Mouse (Mus musculus): ENCODE measurements around the gene Arrdc5. TPM values are rescaled to one million over a fixed set of nuclear protein-coding genes. Genes with fewer than 3 reads are reported as not detected.

Gene Arrdc5
- polyA plus RNA-seq, 1 experiment: not detected

DNA sequence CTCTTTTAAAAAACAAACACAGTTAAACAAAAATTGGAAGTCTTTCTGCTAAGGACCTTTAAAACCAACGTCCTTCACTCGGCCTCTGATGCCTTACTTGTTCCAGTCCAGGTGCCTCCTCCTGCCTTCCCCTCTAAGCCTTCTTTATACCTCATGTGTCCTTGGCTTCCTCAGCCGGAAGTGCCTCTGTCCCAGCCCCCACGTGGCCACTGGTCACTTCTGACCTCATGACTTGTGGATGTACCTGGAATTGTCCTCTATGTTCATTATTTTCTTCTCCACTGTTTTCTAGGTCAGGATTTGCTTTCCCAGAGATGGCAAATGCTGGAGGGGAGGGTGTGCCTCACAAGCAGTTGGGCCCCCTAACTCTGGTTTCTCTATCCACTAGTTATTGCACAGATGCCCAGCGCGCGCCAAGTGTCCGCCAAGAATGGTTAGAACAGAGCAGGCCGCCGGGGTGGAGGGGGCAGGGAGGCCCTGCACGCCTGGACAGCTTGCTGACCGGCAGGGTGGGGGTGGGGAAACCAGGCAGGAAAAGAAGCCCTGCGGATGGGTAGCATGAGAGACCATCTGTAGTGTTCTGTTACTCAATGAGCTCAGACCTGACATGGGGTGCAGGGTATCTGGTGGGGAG is 2.4 kb upstream of the Arrdc5 start:
- H3K27ac ChIP-seq (ENCODE audit: control insufficient read depth, insufficient read depth, low read depth, low read length, poor library complexity): no peak overlapping the region

DNA sequence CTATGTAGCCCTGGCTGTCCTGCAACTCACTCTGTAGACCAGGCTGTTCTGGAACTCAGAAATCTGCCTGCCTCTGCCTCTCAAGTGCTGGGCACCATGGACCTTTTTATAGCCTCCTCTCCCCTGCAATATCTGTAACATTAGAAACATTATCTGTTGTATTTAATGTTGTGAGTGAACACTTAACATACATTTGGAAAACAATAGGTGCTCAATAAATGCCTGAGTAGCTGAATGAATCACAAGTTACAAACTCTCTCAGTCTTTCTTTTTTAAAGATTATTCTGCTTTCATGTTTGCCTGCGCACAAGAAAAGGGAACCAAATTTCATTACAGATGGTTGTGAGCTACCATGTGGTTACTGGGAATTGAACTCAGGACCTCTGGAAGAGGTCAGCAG is 1.8 kb downstream of the Arrdc5 start:
- no peaks in the 10 kb centered on the region; the same call in 1 of the 2 replicates for H3K4me1 ChIP-seq (ENCODE audit: control insufficient read depth, insufficient read depth, low read length)
- WGBS: 81% methylated on average over 1 of the region's 1 CpGs
- no peak overlapping the region for H3K27ac ChIP-seq (ENCODE audit: control insufficient read depth, insufficient read depth, low read depth, low read length, poor library complexity)
- TF ChIP-seq CTCF (IDR thresholded peaks at IDR 0.05; ENCODE audit: control insufficient read depth, insufficient read depth, low read length) (no peak), POLR2A (IDR thresholded peaks at IDR 0.05; ENCODE audit: borderline replicate concordance, control insufficient read depth, low read depth, low read length) (no peak)
- H3K4me3 ChIP-seq (replicated peaks; ENCODE audit: control insufficient read depth, low read depth, low read length): no peak overlapping the region

More for the DNA sequence above, 2.4 kb upstream of the Arrdc5 start:
- TF ChIP-seq CTCF (IDR thresholded peaks at IDR 0.05; ENCODE audit: control insufficient read depth, insufficient read depth, low read length) (no peak), POLR2A (IDR thresholded peaks at IDR 0.05; ENCODE audit: borderline replicate concordance, control insufficient read depth, low read depth, low read length) (no peak)
- H3K4me3 ChIP-seq (replicated peaks; ENCODE audit: control insufficient read depth, low read depth, low read length): no peak overlapping the region
- WGBS: 58% methylated on average over 13 of the region's 13 CpGs
- no peaks in the 10 kb centered on the region; the same call in 1 of the 2 replicates for H3K4me1 ChIP-seq (ENCODE audit: control insufficient read depth, insufficient read depth, low read length)

DNA sequence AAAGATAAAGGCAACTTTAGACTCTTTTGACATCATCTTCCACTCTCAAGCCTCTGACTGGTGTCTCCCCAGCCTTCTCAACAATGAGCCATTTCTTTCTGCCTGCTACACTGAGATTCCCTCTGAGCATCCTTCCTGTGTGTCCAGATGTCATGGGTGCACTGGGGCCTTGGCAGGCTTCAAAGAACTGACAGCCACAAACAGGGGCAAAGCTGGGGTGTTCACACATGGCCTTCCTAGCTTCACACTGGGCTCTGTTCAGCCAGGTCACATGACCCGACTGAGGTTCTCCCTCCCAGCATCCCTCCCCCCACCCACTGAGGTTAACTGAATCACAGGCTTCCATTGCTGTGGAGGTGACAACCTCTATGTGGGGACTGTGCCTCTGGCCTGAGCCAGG is 3.9 kb downstream of the Arrdc5 start:
- Histone ChIP-seq H3K27ac (ENCODE audit: control insufficient read depth, insufficient read depth, low read depth, low read length, poor library complexity) (no peak overlapping the region), H3K4me3 (replicated peaks; ENCODE audit: control insufficient read depth, low read depth, low read length) (no peak overlapping the region), H3K4me1 (ENCODE audit: control insufficient read depth, insufficient read depth, low read length) (peaks cover 6% of the 10 kb centered on the region)
- WGBS: 52% methylated on average over 1 of the region's 1 CpGs
- no peak for TF ChIP-seq POLR2A (IDR thresholded peaks at IDR 0.05; ENCODE audit: borderline replicate concordance, control insufficient read depth, low read depth, low read length)
- TF ChIP-seq CTCF (IDR thresholded peaks at IDR 0.05; ENCODE audit: control insufficient read depth, insufficient read depth, low read length): no peak

DNA sequence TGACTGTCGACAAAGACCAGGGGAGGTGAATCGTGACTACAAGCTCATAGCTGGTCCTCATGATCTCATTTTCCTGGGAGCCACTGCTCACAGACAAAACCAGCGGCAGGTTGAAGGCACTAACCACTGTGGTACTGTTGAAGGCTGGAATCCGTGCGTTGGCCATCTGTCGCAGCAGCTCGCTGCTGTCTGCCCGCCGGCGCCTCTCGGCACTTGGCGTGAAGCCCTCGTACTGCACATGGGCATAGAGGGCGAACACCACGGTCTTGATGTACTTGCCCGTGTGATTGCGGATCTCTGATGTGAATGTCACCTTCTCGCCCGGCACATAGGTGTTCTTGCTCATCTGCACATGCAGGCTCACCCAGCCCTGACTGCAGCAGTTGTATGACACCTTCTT is 5.8 kb downstream of the Arrdc5 start:
- H3K27ac ChIP-seq (ENCODE audit: control insufficient read depth, insufficient read depth, low read depth, low read length, poor library complexity): no peak overlapping the region

DNA sequence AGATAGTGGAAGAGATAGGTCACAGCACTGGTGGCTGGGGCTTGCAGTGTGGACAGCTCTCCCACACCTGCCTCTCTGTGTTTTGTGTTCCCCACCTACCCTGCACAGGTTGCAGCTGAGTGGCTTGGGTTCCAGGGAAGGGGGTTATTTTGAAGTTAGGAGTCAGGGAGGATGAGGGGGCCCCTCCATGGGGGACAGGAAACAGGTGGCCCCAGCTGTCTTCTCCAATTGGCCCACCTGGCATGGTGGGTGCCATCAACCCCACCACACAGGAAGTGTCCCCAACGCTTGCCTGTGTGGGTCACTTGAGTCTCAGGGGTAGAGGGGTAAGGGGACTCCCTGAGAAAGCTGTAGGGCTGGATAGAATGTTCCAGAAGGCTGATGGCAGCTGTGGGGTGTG is 6.8 kb downstream of the Arrdc5 start:
- TF ChIP-seq POLR2A (IDR thresholded peaks at IDR 0.05; ENCODE audit: borderline replicate concordance, control insufficient read depth, low read depth, low read length) (no peak), CTCF (IDR thresholded peaks at IDR 0.05; ENCODE audit: control insufficient read depth, insufficient read depth, low read length) (no peak)
- Histone ChIP-seq H3K27ac (ENCODE audit: control insufficient read depth, insufficient read depth, low read depth, low read length, poor library complexity) (no peak overlapping the region; the same call in 1 of the 2 replicates), H3K4me3 (replicated peaks; ENCODE audit: control insufficient read depth, low read depth, low read length) (no peak overlapping the region), H3K4me1 (ENCODE audit: control insufficient read depth, insufficient read depth, low read length) (peaks cover 8% of the 10 kb centered on the region)
- WGBS: 18% methylated on average over 1 of the region's 1 CpGs

More for the DNA sequence above, 5.8 kb downstream of the Arrdc5 start:
- Histone ChIP-seq H3K4me3 (replicated peaks; ENCODE audit: control insufficient read depth, low read depth, low read length) (no peak overlapping the region), H3K4me1 (ENCODE audit: control insufficient read depth, insufficient read depth, low read length) (peaks cover 6% of the 10 kb centered on the region)
- 91% methylated on average over 19 of the region's 19 CpGs for WGBS
- TF ChIP-seq POLR2A (IDR thresholded peaks at IDR 0.05; ENCODE audit: borderline replicate concordance, control insufficient read depth, low read depth, low read length) (no peak), CTCF (IDR thresholded peaks at IDR 0.05; ENCODE audit: control insufficient read depth, insufficient read depth, low read length) (no peak)

DNA sequence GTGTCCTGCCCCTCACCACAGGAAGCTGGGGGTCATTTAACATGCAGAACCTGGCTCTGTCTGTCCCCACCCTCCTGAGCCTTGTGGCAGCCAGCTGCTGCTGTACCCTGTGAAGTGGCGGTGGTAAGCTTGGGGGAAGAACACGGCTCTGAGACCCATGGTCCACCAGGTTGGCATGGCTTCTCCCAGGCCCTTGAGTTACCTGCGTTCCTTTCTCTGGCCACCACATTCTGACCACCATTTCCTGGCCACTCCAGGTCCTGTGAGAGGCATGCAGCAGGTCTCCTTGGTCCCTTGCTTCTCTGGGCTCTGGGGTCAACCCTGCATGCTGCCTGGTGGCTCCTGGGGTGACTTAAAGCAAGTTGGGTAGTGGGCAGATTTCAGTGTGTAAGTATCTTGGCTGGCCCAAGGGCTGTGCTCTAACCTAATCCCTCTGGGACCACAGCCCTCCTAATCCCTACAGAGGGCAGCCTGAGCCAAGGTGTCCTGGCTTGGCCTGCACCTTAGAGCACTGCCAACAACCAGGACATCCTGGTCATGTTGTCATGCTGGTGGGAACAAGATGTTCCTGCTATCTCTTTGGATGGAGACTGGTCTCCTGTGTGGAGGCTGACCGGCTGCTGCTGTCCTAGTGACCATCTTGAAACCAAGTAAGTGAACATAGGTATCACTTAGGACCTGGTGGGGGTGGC is 7.4 kb downstream of the Arrdc5 start, which contains the start of gene Plin3:
Gene Plin3, minus strand, starts transcription at position 343 of the 692 bp plus-strand sequence.
- peak within 1 kb of the TSS; percentile 45 for H3K27ac ChIP-seq (ENCODE audit: control insufficient read depth, insufficient read depth, low read depth, low read length, poor library complexity)
- no peak within 1 kb of the TSS for H3K4me3 ChIP-seq (replicated peaks; ENCODE audit: control insufficient read depth, low read depth, low read length)
- TF ChIP-seq POLR2A (IDR thresholded peaks at IDR 0.05; ENCODE audit: borderline replicate concordance, control insufficient read depth, low read depth, low read length) (no peak), CTCF (IDR thresholded peaks at IDR 0.05; ENCODE audit: control insufficient read depth, insufficient read depth, low read length) (no peak)
- WGBS: 66% methylated on average over 4 of the region's 4 CpGs
- H3K4me1 ChIP-seq (ENCODE audit: control insufficient read depth, insufficient read depth, low read length): peaks cover 9% of the 10 kb centered on the region

DNA sequence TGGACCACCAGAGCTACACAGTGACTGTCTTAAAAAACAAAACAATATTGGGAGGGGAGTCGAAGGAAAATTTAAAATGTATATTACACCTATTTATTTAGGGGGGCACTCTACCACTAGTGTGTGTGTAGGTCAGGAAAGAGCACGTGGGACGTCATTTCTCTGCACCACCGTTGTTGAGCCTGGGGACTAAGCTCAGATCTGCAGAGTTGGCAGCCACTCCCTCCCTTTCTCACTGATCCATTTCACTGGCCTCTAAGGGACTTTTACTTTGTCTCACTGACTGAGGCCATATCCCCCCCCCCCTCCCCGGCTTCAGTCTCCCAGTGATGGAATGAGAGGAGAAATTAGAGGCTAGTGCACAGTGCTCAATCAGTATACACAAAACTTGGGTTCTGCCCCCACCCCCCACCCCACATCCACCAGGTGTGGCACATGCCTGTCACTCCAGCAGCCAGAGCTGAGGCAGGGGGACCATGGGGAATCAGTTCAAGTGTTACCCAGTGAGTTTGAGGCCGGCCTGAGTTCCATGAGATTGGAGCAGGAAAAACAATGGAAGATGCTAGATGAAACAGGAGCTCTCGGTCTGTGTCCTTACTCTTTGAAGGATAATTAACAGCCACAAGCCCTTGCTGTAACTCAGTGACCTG is 8.1 kb downstream of the Arrdc5 start:
- 78% methylated on average over 7 of the region's 7 CpGs for WGBS
- peak overlapping the region; percentile 45; the same call in 1 of the 2 replicates for H3K27ac ChIP-seq (ENCODE audit: control insufficient read depth, insufficient read depth, low read depth, low read length, poor library complexity)
- no peak overlapping the region for H3K4me3 ChIP-seq (replicated peaks; ENCODE audit: control insufficient read depth, low read depth, low read length)
- H3K4me1 ChIP-seq (ENCODE audit: control insufficient read depth, insufficient read depth, low read length): peaks cover 9% of the 10 kb centered on the region
- no peak for TF ChIP-seq CTCF (IDR thresholded peaks at IDR 0.05; ENCODE audit: control insufficient read depth, insufficient read depth, low read length)
- no peak for TF ChIP-seq POLR2A (IDR thresholded peaks at IDR 0.05; ENCODE audit: borderline replicate concordance, control insufficient read depth, low read depth, low read length)

DNA sequence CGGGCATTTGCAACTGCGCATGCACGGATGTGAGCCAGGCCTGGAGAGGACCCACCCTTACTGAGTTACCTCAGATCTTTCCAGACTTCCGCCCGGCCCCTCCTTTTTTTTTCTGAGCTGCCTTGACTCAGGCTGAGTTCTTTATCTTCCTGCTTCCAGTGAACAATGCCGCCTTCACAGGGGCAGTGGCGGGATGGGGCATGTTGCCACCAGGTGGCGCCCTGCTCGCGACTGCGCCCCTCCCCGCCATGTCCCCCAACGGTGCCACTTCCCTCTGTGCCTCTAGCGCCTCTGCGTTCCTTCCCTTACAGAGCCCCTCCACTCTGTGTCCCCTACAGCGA is 8.9 kb downstream of the Arrdc5 start:
- WGBS: 2% methylated on average over 16 of the region's 16 CpGs
- TF ChIP-seq POLR2A (IDR thresholded peaks at IDR 0.05; ENCODE audit: borderline replicate concordance, control insufficient read depth, low read depth, low read length) (peak; percentile 52; the same call in 1 of the 2 replicates), CTCF (IDR thresholded peaks at IDR 0.05; ENCODE audit: control insufficient read depth, insufficient read depth, low read length) (peak; percentile 91)
- peak overlapping the region; percentile 73 for H3K4me3 ChIP-seq (replicated peaks; ENCODE audit: control insufficient read depth, low read depth, low read length)
- peaks cover 9% of the 10 kb centered on the region for H3K4me1 ChIP-seq (ENCODE audit: control insufficient read depth, insufficient read depth, low read length)
- H3K27ac ChIP-seq (ENCODE audit: control insufficient read depth, insufficient read depth, low read depth, low read length, poor library complexity): peak overlapping the region; percentile 88

All from bone marrow, adult 2 months (tissue).